Mouse (Mus musculus) lung, postnatal 4 days (tissue): Measurements from ENCODE around the gene Mycbpap.
A peak's percentile ranks its signal among the peaks of the same experiment; 100 is the strongest.

ENCODE experiments used
- DNase-seq, 2 experiments: peaks; one replicate each; pipeline ENCODE4 v3.0.0; 2021

Mycbpap gene

DNA sequence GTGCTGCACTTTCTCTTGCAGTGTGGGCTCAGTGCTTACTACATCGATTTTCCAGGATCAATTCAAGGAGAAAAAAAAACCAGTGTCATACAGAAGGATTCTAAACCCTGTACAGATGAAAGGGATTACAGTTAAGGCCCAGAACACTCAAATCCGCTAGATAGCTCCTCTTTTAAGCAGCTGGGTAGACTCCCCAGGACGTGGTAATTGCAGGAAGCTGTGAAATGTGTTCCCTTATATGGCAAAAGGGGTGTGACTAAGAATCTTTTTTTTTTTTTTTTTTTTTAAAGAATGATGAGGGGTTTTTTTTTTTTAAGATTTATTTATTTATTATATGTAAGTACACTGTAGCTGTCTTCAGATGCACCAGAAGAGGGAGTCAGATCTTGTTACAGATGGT, 7.3 kb upstream of the Mycbpap start:
- no peak for DNase-seq

DNA sequence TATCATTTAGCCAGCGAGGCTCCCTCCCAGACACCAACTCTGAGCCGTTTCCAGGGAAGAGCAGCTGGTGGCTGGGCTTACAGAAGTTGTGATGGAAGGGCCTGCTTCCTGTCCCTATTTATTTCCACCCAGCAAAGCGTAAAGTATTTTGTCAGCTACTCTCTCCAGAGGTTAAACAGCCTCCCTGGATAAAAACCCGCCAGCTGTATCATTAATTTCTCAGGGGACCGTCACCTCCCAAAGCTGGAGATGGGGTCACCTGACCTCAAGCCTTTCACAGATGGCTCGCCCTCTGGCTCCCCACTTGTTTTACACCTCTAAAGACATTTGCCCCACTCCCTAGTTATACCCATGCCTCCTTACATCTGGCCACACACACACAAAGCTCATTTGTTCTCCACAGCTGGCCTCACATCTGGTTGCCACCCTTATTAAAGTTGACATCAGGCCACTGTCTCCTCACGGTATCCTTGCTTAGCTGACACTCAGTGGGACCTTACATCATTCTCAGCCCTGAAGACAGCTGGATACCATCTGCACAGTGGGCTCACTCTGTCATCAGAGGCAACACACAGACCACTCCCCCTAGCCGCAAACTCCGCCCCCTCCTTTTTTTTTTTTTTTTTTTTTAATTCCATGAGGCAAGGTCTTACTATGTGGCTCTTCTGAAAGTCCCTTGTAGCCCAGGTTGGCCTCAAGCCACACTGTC, 4.8 kb upstream of the Mycbpap start:
- DNase-seq = no peak

DNA sequence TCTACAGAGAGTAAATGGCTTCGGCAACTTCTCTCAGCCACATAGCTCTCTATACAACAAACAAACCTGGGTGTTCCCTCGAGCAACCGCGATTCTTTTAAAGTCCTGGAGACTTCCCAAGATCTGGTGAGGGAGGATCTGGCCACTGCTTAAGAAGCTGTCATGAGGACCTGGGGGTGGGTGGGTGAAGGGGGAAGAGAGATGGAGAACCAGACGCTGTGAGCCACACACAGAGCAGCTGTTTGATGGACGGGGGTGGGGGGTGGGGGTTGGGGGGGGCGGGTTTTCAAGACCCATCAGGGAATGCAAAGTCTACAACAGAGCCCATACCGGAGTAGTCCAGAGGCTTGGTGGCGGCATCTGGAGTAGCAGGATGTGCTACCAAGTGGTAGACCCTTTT, 8.1 kb downstream of the Mycbpap start:
- no peak for DNase-seq

DNA sequence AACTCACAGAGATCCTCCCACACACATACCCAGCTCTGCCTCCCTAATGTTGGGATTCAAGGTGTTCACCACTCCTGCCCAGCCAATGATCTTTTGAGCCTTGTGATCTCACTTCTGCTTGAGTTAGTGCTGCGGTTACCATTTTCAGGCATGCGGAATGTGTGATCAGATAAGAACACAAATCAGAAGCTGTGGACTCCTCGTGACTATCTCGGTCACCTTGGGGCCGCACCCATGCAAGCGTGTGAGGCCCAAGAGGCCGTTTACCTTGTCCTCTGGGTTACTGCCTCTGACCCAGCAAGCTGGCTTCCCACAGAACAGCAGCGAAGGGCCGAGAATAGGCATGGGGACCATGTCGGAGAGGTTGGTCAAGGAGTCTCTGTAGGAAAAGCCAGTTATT, 12.6 kb downstream of the Mycbpap start:
- no peak for DNase-seq

- no peak for DNase-seq
These were observed 20.1 kb downstream of the Mycbpap start for GRCm38 (mm10) chr11:94501482-94501881.

DNA sequence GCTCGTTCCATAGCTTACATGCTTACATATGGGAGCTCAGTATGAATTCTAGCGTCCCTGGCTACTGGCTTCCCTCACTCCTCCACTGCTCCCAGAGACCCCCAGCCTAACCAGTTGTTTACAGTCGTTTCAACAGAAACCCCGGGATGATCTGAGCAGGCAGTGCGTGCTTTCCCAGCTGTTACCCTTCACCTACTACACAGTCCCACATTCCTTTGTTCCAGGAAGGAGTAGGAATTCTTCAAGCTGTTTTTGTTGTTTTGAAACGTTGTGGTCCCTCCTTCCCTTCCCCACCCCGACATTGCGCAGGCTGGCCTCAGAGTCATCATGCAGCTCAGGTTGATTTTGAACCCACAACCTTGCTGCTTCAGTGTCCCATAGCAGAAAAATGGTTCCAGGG, 21.2 kb downstream of the Mycbpap start:
- DNase-seq = no peak

- peak; percentile 78 to 87 for DNase-seq
These were observed 21.8 kb downstream of the Mycbpap start, which contains the start of gene Epn3 for GRCm38 (mm10) chr11:94499661-94500152. Gene Epn3 (minus strand): TSS chr11:94499974.

GRCm38 (mm10) chr11:94499035-94499434, 22.5 kb downstream of the Mycbpap start:
- DNase-seq = no peak

- DNase-seq = peak; percentile 70 to 88
These were observed 23.2 kb downstream of the Mycbpap start for GRCm38 (mm10) chr11:94498093-94498996.

DNA sequence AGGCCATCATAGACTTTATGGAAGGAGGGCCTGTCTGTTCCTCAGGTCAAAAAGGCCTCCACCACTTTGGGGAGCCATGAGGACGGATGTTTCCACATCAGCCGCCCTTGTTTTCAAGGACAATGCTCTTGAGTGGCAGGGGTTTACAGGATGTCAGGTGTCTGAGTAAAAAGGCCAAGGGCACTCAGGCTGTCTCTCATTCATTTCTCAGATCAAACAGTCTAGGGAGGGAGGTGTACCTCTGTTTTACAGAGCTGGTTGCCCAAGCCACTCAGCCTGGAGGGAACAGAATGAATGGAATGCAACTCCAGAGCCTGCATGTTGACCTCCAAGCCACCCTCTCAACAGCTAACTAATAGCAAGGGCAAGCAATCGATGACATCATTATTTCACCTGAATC, 26.1 kb downstream of the Mycbpap start:
- DNase-seq = peak; percentile 57 to 76

- DNase-seq = no peak
These were observed 29.8 kb downstream of the Mycbpap start for GRCm38 (mm10) chr11:94491749-94492099.

DNA sequence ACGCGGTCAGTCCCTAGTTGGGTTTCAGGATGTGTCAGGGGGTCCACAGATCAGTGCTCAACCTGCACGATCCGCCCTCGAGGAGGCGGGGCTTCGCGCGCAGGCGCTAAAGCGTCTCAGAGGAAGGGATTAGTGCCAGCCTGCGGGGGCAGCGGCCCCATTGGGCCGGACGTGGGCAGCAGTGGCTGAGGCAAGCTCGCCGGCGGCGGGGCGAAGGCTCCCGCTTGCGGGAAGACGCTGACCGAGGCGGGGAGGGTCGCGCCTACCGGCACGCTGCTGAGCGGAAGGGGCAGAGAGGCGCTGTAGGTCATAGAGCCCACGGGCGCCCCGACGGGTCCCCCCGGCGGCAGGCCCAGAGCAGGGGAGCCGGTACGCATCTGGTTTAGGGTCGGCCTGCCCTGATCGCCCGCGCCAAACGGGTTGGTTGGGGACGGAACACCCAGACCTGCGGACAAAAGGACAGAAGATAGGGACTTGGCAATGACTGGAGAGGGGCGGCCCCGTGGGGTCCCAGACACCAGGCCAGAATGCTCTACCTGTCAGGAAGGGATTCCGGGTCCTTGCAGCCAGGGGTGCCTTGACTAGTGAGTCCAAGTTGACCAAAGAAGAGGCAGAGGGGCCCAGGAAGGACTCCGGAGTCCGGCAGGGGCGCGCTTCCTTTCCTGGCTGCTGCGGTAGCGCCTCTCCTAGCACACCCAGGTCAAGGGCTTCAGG, 30.4 kb downstream of the Mycbpap start:
- DNase-seq = peak; percentile 55 to 72

- no peak for DNase-seq
These were observed 31.8 kb downstream of the Mycbpap start for GRCm38 (mm10) chr11:94489745-94490144.

DNA sequence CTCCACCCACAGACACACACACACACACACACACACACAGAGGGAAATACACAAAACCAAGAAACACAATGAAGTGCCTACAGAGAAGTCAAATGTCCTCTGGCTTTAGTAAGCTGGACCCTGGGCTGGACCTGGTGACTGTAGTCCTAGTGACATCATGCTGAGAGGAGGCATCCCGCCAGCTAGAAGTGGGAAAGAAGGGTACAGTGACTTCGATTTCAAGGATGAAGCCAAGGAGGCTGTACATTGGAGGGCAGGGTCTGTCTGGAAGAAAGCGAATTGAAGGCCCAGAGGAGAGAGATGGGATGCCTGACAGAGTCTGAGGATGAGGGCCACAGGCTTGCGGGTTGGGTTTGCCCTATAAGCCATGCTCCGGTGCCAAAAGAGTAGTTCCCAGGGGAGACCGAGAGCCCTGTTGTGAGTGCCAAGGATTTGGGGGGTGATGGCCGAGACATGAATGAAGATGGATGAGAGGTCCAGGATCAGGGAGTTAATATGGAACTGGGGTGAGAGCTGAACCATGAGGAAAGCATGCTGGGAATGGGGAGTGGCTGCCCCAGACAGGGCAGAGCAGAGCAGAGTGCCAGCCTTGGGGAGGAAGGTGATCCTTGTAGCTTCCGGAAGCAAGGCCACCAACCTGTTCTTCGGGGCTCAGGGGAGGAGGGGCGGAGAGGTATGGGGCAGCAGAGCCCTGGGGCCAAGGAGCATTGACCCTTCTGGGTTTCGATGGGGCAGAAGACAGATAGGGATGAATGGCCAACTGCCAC, 32.6 kb downstream of the Mycbpap start:
- peak in 1 of 2 experiments; percentile 55 for DNase-seq

DNA sequence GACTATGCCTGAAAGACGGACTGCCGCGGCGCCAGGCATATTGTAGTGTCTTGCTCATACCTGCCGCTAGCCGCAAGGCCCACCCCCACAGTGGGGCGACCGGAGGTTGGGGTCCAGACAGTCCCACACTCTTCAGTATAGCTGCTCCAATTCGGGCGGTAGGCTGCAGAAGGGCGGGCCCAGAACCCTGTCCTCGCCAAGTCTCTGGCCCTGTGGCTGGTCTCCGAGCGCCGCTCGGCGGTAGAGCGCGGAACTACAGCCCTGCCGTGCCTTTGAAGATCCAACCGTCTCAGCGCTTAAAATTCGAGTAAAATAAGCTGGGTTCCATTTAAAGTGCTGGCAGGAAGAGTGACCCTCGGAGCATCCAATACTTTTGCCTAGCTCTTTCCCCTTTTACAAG, 35.5 kb downstream of the Mycbpap start, which contains the start of gene Spata20:
TSS of gene Spata20 (minus strand) at position 179 of the 400 bp plus-strand sequence.
- peak; percentile 84 to 90 for DNase-seq

- no peak for DNase-seq
These were observed 36.3 kb downstream of the Mycbpap start for GRCm38 (mm10) chr11:94485223-94485622.

DNA sequence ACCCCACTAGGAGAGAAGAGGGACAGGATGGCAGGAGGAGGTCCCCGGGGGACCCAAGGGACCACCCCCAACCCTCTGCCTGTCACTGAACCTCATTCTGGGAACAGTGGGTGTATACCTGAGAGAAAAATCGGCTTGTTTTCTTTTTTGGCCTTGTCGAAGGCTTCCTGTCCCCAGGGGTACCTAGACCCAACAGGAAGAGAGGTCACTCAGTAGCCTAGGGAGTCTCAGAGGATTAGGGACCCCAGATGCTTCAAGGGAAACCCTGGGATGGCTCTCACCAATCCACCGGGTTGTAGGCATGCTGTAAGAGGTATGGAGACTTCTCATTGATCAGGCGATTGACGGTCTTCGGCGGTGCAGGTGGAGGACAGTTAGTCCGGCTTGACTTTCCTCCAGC, 36.9 kb downstream of the Mycbpap start:
- DNase-seq = no peak

- no peak for DNase-seq
These were observed 37.6 kb downstream of the Mycbpap start for GRCm38 (mm10) chr11:94483921-94484320.

DNA sequence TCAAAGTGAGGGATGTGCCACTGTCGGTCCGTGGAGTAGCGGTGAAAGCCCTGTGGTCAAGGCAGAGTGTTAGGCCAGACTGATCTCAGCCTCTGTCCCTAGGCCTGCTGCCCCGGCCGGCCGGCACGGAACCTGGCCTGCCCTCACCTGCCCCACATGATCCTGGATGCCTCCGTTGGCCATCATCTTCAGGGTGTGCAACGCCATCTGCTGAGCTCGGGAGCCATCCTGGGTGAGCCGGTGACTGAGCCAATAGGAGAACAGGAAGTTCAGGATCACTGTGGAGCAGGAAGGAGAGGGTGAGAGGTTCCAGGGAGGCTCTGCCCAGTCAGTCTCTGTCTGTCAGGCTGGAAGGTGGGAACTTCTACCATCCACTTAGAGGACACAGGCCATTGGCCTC, 38.1 kb downstream of the Mycbpap start:
- DNase-seq = no peak

GRCm38 (mm10) chr11:94482738-94483137, 38.8 kb downstream of the Mycbpap start:
- DNase-seq = no peak

GRCm38 (mm10) chr11:94481963-94482362, 39.6 kb downstream of the Mycbpap start:
- no peak for DNase-seq

DNA sequence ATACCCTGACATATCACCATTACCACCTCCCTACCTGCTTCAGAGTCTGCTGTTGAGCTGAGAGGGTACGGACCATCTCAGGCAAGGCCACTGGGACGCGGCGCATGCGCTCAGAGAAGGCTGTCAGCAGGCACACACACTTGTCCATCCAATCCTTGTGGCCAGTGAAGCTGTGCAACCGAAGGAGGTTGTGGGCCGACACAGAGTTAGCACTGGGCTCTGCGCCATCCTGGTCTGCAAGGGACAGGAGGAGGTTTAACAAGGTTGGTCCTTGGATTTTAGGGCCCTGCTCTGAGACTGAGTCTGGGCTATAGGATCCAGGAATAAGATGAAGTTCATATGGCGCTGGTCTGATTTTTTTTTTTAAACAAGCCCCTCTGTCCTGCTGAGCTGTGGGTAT, 41.2 kb downstream of the Mycbpap start:
- DNase-seq = no peak
